Mouse (Mus musculus) spleen, adult 2 months (tissue): Measurements from ENCODE around the gene AC134908.4. TPM values are rescaled to one million over a fixed set of nuclear protein-coding genes. Genes with fewer than 3 reads are reported as not detected.

Experiments used
- DNase-seq, 2 experiments: peaks; one replicate each; pipeline versions ENCODE4 v3.0.0 to v3.0.0-alpha.2; 2012 to 2021; ENCODE audit warnings: low spot score in 2 of 2, low read depth in 1 of 2
- H3K27ac ChIP-seq: fragments of 200-500 bp; 2 replicates; pipeline ENCODE4 v1.5.1; 2012; ENCODE audit warnings: low read length, inconsistent platforms; ENCODE audit not compliant: insufficient read depth
- H3K27me3 ChIP-seq: fragments of 200-500 bp; 2 replicates; pipeline ENCODE4 v1.6.1; 2012; ENCODE audit warnings: mild to moderate bottlenecking, moderate library complexity, low read length, inconsistent platforms; ENCODE audit not compliant: control insufficient read depth, insufficient read depth
- H3K36me3 ChIP-seq: fragments of 200-500 bp; 2 replicates; pipeline ENCODE4 v1.6.1; 2012; ENCODE audit warnings: mild to moderate bottlenecking, low read length, inconsistent platforms; ENCODE audit not compliant: control insufficient read depth, insufficient read depth
- H3K4me1 ChIP-seq: fragments of 200-500 bp; 2 replicates; pipeline ENCODE4 v1.6.1; 2011; ENCODE audit warnings: inconsistent platforms; ENCODE audit not compliant: control insufficient read depth, insufficient read depth, insufficient read length
- H3K4me3 ChIP-seq: fragments of 200-500 bp; 2 replicates; pipeline ENCODE4 v1.5.1; 2011; ENCODE audit warnings: mild to moderate bottlenecking, inconsistent platforms; ENCODE audit not compliant: insufficient read depth, insufficient read length; ENCODE audit errors: extremely low read depth
- CTCF ChIP-seq: fragments of 200-500 bp; IDR thresholded peaks from 2 replicates; pipeline ENCODE4 v1.5.1; 2011; ENCODE audit warnings: mild to moderate bottlenecking, inconsistent platforms; ENCODE audit not compliant: insufficient read depth, insufficient read length, insufficient replicate concordance; ENCODE audit errors: extremely low read depth
- POLR2A ChIP-seq: fragments of 200-500 bp; IDR thresholded peaks from 2 replicates; pipeline ENCODE4 v1.6.1; 2011; ENCODE audit warnings: low read depth, low read length, inconsistent platforms
- WGBS: fragments of 180-500 bp; shearing (Covaris S2); methylation state at CpG from one replicate; pipeline ENCODE4 v1.1.7; 2018; 5-methylcytosine and 5-hydroxymethylcytosine counted together
- polyA plus RNA-seq: library from polyadenylated mRNA; depleted of rRNA; stranded (reverse); fragments of >200 nt; gene quantifications from 2 replicates; pipeline ENCODE4 v1.2.3, GENCODE M21; 2012

The AC134908.4 gene
- polyA plus RNA-seq, 1 experiment = 1.1 TPM

DNA sequence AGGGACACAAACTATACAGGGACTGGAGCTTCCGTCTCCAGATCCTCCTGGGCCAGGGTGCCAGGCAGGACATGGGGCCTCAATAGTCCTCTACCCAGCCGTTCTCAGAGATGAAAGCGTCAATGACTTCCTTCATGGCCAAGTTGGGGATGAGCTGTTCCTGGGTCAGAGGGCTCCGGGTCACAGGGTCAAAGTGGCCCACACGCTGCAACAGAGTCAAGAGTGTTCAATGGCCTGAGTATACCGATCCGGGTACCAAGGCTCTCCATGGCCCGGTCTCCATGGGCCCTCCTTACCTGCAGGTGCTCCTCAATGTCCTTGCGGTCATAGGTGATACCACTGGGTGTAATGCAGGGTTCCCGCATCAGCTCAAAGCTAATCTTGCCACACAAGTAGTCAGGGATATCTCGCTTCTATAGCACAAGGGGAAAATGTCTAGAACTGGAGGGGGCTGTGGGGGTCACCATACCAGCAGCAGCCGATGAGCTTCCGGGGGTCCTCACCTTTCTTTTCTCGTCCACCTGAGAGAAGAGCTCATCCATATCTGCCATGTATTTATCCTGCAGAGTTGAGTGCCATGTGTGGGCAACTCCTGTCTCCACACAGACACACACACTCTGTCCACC is 35.5 kb upstream of the AC134908.4 start:
- peaks cover 16% of the 10 kb centered on the region for H3K36me3 ChIP-seq
- no peak overlapping the region for H3K27ac ChIP-seq
- no peak for DNase-seq
- peaks cover 25% of the 10 kb centered on the region; the same call in 1 of the 2 replicates for H3K4me1 ChIP-seq
- WGBS = 91% methylated on average over 14 of the region's 14 CpGs
- H3K4me3 ChIP-seq = no peak overlapping the region
- no peak for TF ChIP-seq CTCF
- no peak for TF ChIP-seq POLR2A
- H3K27me3 ChIP-seq = no peaks in the 10 kb centered on the region

DNA sequence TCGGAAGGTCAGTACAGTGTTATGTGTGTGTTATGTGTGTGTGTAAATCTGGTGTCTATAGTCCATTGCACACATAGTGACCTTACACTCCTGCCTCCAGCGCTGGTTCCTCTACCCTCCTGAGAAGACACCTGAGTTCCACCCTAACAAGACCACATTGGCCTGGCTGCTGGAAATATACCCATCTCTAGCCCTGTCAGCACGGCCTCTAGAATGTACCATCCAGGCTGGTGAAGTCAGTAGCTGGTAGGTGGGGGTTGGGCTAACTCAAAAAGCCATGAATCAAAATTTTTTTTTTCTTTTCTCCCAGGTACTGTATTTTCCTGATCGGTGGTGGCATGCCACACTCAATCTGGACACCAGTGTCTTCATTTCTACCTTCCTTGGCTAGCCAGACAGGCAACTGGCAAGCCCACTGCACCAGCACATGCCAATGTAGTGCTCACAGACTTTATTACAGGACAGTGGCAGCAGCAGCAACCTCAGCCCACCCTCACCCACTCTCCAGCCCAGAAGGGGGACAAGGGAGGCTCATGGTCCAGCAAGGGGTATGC is 34.8 kb upstream of the AC134908.4 start:
- no peak overlapping the region for H3K4me3 ChIP-seq
- WGBS = 92% methylated on average over 4 of the region's 4 CpGs
- peaks cover 25% of the 10 kb centered on the region; the same call in 1 of the 2 replicates for H3K4me1 ChIP-seq
- H3K36me3 ChIP-seq = peaks cover 16% of the 10 kb centered on the region
- TF ChIP-seq CTCF (no peak), POLR2A (no peak)
- H3K27me3 ChIP-seq = no peaks in the 10 kb centered on the region
- no peak overlapping the region for H3K27ac ChIP-seq
- no peak for DNase-seq

DNA sequence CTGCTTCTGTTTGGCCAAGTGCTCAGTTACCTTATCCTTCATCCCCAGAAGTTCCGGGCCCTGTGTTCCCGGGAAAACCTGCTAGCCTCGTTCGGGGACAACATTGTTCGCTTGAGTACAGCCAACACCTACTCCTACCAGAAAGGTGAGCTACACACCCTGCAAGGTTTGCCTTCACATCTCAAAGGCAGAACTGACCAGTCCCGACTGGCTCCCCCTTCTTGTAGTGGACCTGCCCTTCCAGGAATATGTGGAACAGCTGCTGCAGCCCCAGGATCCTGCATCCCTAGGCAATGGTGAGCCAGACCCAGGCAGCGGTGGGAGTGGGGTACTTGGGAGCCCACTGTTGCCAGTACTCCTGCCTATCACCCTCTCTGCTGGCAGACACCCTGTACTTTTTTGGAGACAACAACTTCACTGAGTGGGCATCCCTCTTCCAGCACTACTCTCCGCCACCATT is 34.1 kb upstream of the AC134908.4 start:
- no peak for DNase-seq
- H3K27me3 ChIP-seq = no peaks in the 10 kb centered on the region
- H3K36me3 ChIP-seq = peaks cover 16% of the 10 kb centered on the region
- peak overlapping the region; percentile 66; the same call in 1 of the 2 replicates for H3K4me3 ChIP-seq
- 52% methylated on average over 8 of the region's 8 CpGs for WGBS
- no peak for TF ChIP-seq POLR2A
- no peak for TF ChIP-seq CTCF
- H3K4me1 ChIP-seq = peaks cover 25% of the 10 kb centered on the region; the same call in 1 of the 2 replicates
- no peak overlapping the region for H3K27ac ChIP-seq

DNA sequence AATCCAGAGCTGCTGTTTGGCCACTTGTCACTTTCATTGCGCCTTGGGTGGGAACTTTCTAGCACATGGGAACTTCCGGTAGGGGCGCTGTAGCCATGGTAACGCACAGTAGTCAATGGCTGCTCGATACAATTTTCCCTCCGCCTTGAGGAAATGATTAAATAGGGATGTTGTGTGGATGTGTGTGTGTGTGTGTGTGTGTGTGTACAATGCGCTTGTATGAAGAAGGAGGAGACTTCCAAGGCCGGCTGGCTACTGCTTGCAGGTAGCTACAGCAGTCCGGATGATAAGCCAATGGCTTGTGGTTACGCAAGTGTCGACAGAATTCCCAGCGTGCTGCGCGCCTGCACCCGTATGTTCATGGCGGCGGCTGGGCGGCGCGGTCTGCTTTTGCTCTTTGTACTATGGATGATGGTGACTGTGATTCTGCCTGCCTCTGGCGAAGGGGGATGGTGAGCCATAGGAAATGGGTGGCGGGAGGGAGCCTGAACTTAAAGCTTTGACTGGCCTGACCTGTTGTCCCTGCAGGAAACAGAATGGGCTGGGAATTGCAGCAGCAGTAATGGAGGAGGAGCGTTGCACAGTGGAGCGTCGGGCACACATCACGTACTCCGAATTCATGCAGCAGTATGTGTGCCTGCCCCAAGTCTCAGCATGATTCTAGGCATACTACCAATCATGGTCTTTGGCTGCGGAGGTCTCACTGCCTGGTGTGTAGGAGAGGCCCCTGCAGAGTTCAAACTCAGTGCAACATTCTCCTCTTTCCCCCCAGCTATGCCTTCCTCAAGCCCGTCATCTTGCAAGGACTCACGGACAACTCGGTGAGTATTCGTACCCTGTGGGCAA is 33.5 kb upstream of the AC134908.4 start, which contains the start of gene Jmjd8:
Gene Jmjd8 (plus strand): TSS at position 156 of the 846 bp plus-strand sequence.
- peak; percentile 52 to 68 for DNase-seq
- TF ChIP-seq CTCF = peak; percentile 23; the same call in 1 of the 2 replicates
- peak; percentile 56; the same call in 1 of the 2 replicates for TF ChIP-seq POLR2A
- no peaks in the 10 kb centered on the region for H3K27me3 ChIP-seq
- H3K4me3 ChIP-seq = peak within 1 kb of the TSS; percentile 66
- 2% methylated on average over 32 of the region's 32 CpGs for WGBS
- peak within 1 kb of the TSS; percentile 64 for H3K27ac ChIP-seq
- H3K36me3 ChIP-seq = peaks cover 16% of the 10 kb centered on the region
- peaks cover 29% of the 10 kb centered on the region for H3K4me1 ChIP-seq

DNA sequence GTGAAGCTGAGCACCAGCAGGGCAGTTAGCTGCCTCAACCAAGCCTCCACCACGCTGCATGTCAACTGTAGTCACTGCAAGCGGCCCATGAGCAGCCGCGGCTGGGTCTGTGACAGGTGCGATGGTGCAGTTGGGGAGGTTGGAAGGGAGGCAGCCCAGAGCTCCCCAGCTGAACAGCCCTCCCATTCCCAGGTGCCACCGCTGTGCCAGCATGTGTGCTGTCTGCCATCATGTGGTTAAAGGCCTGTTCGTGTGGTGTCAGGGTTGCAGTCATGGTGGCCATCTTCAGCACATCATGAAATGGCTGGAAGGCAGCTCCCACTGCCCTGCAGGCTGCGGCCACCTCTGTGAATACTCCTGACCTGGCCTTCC is 32.8 kb upstream of the AC134908.4 start:
- WGBS = 87% methylated on average over 8 of the region's 8 CpGs
- Histone ChIP-seq H3K4me3 (peak overlapping the region; percentile 66; the same call in 1 of the 2 replicates), H3K27ac (peak overlapping the region; percentile 7; the same call in 1 of the 2 replicates), H3K27me3 (no peaks in the 10 kb centered on the region), H3K36me3 (peaks cover 16% of the 10 kb centered on the region), H3K4me1 (peaks cover 29% of the 10 kb centered on the region)
- no peak for TF ChIP-seq CTCF
- DNase-seq = no peak

DNA sequence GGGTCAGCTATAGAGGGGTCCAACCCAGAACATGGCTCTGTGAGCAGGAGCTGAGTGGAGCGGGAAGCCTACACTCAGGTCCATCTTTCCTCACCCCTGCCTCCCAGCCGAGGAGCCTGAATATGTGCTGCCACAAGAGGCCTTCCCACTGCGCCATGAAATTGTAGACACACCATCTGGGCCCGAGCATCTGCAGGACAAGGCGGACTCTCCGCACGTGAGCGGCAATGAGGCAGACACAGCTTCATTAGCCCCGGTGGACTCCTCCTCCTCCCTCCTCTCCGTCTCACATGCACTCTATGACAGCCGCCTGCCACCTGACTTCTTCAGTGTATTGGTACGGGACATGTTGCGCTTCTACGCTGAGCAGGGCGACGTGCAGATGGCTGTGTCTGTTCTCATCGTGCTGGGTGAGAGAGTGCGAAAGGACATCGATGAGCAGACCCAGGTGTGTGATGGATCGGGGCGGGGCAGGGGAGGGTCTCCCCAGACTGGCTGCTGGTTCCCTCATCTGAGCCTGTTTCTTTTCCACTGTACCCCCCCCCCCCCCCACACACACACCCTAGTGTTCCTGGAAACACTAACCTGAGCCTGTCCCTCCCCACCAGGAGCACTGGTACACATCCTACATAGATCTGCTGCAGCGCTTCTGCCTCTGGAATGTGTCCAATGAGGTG is 32.2 kb upstream of the AC134908.4 start:
- peaks cover 29% of the 10 kb centered on the region for H3K4me1 ChIP-seq
- H3K27ac ChIP-seq = no peak overlapping the region
- TF ChIP-seq POLR2A (no peak), CTCF (no peak)
- peaks cover 16% of the 10 kb centered on the region for H3K36me3 ChIP-seq
- 94% methylated on average over 22 of the region's 22 CpGs for WGBS
- no peak for DNase-seq
- no peaks in the 10 kb centered on the region for H3K27me3 ChIP-seq
- H3K4me3 ChIP-seq = no peak overlapping the region
